Mouse (Mus musculus): ENCODE data around the gene Celf5.

The Celf5 gene

DNA sequence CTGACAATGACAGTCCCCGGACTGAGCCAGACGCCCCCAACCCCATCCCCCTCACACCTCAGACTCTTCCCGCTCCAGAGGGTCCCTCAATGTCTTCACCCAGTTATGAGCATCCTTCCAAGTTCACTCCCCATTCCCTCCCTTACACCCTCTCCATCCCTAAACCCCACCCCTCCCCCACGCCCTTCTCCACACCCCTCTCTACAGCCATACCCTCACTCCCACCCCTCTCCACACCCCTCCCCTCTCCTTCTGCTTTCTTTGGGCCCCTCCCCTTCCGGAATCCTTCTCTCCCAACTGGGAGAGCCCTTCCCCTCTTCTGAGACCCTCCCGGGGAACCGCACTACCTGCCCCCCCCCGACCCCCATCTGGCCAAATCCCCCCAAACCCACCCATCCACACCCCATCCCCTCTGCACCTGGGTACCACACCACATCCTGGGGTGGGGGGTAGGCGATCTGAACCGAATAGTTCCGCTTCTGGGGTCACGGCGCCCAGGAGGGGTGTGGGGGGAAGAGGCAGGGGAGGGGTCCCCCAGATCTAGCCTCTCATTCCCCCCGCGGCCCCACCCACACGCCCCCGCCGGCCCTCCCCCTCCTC is 10.0 kb downstream of the Celf5 start:
- DNase-seq (ENCODE audit: low spot score in 2 of 2) = no peak

DNA sequence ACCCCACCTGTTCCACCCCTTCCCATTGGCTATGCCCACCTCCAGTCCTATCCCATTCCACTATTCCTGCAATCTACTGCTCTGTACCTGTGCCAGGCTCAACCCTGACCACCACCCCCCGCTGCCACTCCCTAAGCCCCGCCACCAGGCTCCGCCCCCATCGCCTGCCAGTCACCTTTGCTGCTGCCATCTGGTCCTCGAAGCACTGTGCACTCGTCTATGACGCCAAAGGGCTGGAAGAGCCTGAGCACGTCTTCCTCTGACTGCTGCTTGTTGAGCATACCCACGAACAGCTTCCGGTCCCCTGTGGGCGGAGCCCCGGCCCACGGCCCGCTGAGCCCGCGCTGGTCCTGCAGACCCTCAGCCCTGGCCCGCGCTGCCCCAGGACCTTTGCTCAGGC is 12.1 kb downstream of the Celf5 start:
- no peak for DNase-seq (ENCODE audit: low spot score in 2 of 2)

DNA sequence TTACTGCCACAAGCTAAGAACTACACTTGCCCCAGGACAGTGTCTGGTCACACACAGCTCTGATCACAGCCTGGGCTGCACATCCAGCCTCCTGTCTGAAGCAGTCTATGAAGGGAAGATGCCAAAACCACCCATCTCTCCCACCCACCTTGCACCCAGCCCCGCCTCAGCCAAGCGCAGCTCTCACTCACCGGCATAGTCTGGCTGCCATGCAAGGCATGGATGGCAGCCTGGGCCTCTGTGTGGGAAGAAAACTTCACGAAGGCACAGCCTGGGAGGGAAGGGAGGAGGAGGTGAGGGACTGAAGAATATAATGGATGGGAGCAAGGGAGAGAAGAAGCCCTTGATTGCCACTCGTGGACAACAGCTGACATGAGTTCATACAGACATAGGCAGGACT is 13.3 kb downstream of the Celf5 start:
- peak; percentile 55 to 67 for DNase-seq (ENCODE audit: low spot score in 2 of 2)

DNA sequence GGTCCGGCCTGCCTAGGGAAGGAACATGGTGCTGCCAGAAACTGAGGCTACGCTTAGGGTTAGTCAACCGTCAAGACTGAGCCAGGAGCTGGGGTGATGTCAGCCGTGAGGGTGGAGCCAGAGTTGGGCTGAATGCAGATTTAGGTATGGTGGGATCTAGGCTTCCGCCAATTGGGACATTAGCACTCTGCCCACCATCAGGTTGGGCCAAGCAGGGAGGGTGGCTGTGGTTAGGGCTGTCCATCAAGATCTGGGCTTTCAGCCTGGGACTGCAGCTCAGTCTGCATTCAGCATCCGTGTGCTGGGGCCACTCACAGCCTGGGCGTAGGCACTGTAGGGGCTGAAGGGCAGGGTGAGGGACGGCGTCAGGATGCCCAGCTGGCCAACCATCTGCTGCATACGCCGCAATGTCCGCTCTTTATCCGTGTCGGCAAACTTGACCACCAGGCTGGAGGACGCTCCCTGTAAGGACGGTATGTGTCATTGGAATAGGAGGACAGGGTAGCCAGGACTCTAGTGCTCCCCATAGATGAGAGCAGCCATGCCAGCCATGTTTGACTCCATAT is 14.8 kb downstream of the Celf5 start:
- DNase-seq (ENCODE audit: low spot score in 2 of 2) = no peak

DNA sequence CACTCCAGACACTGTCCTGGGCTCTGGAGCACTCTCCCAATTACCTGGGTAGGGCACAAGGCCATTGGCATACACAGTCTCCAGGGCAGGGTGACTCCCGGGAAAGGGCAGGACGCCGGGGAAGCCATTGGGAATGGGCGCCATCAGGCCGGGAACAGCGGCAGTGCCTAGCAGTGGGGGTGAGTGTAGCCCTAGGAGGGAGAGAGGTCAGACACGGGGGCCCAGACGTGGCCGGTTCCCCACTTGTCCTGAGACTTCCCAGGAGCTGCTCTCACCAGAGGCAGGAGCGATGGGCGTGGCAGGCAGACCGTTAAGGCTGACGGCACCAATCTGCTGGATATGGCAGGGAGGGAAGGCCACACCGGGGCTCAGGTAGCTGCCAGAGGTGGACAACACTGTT is 15.6 kb downstream of the Celf5 start:
- no peak for DNase-seq (ENCODE audit: low spot score in 2 of 2)

DNA sequence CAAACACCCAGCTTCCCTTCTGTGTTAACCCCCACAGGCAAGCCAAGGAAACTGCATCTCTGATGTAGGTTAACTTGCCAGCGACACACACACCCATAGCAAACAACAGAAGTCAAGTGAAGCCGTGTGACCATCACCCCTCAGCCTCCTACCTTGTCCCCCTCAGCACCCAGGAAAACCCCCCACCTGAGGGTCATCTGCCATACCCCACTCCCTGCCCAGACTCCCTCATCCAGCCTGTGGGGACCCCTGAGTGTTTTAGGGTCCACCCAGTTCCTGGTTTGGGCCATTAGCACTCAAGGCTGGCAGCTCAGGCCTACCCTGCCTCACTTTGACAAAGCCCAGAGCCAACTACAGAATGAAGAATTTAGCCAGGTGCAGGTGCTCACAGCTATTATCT is 16.4 kb downstream of the Celf5 start:
- DNase-seq (ENCODE audit: low spot score in 2 of 2) = peak in 1 of 2 experiments; percentile 4

DNA sequence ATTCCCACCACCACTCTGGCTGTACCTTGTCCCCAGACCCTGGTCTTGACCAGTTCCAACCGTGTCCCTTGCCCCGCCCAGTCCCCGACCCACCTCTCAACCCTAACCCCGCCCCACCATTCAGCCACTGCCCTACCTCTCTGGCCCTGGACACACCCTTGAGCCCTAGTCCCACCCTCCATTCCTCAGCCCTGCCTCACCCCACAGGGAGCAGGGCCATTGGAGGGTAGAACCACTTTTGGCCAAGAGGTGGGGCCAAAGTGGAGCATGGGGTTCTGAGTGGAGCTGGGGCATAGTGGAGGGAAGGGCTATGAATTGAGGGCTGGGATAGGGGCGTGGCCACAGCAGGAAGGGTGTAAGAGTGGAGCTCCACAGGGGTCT is 17.3 kb downstream of the Celf5 start:
- DNase-seq (ENCODE audit: low spot score in 2 of 2) = peak in 1 of 2 experiments; percentile 6

DNA sequence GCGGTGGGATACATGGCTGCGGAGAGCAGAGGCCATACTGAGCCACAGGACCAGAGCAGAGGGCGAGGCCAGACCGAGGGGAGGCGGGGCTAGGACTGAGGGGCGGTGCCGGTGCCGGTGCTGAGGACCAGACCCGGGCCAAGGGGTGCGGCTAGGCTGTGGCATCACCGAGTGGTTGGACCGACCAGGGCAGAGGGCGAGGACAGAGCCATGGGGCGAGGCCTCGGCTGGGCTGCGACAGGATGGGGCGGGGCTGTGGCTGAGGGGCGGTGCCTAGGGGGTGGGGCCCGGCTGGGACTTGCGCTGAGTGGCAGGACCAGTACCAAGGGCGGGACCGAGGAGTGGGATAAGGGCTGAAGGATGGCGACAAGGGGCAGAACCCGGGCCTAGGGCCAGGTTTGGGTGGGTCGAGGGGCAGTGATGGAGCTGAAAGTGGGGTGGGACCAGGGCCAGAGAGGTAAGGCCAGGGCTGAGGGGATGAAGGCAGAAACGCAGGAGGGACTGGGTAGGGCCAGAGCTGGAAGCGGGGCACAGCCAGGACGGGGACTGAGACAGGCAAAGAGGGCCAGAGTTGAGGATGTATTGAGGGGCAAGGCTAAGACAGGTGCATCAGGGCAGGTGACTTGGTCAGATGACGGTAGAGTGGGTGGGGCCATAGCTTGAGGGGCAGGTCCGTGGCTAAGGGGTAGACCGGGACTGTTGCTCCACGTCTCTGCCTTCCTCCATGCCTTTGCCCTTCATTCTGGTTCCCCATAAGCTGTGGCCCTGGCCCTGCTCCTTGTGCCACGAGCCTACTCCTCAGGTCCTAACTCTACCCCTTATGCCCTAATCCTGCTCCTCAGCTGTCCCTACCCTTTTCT is 17.9 kb downstream of the Celf5 start:
- peak; percentile 4 to 14 for DNase-seq (ENCODE audit: low spot score in 2 of 2)

DNA sequence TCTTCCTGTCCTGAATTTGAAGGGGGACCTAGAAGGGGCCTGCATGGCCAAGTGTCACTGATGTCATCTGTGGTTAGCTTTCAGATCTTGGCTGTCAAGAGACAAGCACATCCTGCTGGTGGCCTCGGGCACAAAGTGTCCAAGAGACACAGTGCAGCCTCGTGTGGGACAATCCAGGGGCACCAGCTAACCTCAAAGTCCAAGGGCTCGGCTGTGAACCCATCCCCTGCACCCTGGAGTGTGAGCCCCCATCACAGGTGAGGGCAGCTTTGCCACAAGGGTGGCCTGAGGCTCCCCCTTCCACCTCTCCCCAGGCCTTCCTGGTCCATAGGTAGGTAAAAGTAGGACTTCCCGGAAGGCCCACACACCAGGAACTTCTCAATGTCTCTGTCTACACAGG is 19.0 kb downstream of the Celf5 start:
- DNase-seq (ENCODE audit: low spot score in 2 of 2) = peak; percentile 2 to 6

DNA sequence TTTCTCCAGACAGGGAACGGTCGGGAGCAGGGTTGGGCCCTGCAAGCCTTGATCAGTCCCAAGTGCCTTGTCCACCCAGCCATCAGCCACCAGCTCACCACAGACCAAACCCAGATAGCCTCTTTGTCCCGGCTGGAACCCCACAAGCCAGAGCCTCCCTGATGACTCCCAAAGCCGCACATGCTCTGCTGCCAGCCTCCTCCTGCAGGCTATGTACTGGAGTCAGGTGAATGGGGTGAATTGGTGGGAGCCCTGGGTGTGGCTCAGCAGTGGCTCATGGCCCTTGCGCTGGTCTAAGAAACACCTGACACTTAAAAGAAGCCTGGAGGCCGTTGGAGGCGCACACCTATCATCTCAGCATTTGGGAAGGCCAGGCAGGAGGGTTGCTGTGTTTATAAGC is 19.6 kb downstream of the Celf5 start:
- peak; percentile 4 to 7 for DNase-seq (ENCODE audit: low spot score in 2 of 2)

DNA sequence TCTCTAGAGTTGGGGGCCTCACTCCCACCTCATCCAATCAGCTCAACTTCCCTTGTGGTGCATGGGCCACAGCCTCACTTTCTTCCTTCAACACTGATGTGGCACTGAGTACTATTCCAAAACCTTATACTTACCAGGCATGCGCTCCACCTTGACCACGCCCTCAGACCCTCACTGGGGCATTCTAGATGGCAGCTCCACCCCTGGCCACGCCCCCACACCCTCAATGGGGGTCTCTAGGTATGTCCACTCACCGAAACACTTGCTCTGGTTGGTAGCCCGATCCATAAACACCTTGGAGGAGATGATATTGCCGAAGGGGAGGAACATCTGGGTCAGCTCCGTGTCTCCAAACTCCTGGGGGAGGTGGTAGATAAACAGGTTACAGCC is 20.1 kb downstream of the Celf5 start:
- DNase-seq (ENCODE audit: low spot score in 2 of 2) = peak in 1 of 2 experiments; percentile 4

DNA sequence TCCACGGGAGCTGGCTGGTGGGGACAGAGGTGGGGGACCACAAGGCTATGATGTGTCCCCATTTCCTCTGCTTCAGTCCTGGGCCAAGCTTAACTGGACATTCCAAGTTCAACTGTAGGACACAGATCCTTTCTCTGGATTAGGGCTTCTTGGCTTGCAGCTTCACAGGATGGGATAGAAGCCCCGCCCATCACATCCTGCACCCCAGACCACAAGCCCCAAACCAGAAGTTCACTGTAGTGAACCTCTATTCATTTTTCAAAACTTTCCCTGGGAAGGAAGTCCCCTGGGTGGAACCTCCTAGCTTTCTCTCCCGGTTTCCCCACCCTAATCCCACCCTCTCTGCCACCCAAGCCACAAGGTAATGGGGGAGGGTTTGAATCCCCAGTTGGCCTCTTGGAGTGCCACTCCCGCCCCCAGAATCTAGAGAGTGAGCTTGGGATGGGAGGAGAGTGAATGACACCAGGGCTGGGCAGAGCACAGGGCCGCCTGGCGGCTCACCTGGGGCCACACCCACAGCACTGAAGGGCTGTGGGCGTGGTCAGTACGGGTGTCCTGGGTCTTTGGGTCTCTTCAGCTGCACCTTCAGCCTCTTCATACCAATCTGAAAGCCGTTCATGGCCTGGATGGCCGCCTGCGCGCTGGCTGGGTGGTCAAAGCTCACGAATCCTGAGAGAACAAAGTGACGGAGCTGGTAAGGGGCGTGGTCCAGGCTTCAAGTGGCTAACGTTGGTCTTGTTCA is 20.7 kb downstream of the Celf5 start:
- no peak for DNase-seq (ENCODE audit: low spot score in 2 of 2)

DNA sequence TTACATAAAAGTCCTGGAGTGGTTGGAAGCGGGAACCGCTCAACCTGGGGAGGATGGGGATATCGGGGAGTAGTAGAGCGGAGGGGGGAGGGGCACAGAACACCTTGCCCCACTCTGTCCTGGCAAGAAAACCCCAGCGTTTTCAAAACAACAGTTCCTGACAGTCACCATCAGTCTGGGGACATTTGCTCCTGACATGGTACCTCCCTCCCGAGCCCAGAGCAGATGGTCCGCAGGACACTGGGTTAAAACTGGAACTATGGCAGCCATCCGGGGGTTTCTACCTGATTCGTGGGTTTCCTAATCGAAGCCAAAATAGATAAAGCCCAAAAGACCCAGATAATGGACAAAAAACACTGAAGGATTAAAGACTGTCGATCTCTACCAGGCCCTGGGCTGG is 21.6 kb downstream of the Celf5 start:
- no peak for DNase-seq (ENCODE audit: low spot score in 2 of 2)

DNA sequence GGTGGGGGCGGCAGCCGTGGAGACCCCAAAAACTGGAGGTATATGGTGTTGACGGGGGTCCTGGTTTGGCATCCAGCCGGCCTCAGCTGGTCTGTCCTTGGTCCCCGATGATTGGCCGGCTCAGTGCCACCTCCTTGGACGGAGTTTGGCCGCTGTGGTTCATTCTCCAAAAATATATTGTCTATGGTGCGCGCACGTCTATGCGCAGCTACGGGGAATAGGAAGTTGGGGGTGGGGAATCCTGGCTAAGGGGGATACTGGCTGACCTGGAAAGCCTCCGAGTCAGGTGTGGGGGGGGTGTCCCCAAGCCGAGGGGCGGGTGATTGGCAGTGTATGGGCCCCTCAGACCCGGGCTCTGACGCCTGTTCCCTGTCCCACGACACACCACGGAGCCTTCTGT is 22.0 kb downstream of the Celf5 start:
- no peak for DNase-seq (ENCODE audit: low spot score in 2 of 2)

DNA sequence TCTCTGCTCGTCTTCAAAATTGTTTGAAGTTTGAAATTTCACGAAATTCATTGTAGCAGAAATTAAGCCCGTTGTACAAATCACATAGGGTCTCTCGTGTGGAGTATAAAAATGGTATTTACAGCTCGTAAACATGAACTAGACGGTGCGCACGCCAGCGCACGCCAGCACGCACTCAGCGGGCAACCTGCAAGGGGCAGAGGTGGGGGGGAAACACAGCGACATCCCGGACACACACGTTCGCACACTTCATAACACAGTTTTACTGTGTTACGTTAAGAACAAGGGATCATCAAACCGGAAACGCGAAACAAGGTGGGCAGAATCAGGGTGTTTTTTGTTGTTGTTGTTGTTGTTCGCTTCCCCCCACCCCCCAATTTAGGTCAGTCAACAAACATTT is 23.1 kb downstream of the Celf5 start:
- no peak for DNase-seq (ENCODE audit: low spot score in 2 of 2)

DNA sequence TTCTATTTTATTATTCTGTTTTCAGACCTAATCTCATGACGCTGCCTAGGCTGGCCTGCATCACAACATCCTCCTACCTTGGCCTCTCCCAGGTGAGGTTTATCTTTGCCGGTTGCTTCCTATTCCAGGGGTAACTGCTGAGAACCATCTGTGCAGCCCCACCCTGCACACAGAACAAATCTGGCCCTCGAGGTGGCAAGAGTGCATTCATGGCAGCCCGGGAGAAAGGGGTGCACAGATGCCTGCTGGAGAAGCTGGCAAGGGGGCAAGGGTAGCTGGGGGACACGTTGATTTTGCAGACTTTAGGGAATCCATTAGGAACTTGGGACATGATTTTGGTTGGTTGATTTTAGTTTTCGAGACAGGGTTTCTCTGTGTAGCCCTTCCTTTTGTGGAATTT is 24.2 kb downstream of the Celf5 start:
- peak in 1 of 2 experiments; percentile 3 for DNase-seq (ENCODE audit: low spot score in 2 of 2)

DNA sequence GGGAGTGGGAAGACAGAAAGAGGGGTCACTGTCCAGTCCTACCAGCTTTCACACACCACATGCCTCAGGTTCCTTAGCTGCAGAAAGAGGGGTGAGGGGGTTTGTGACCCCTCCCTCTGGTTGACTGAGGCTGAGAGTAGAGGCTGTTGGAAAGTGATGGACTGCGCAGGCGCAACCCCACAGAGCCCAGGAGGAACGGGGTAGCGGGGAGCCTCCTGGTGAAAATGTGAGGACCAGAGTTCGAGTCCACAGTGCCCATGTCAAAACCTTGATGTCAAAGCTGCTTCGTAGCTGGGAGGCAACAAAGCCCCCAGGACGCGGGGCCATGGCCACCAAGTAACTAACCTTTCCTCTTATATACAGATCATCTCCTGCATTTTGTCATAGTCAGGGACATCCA is 24.9 kb downstream of the Celf5 start:
- DNase-seq (ENCODE audit: low spot score in 2 of 2) = peak in 1 of 2 experiments; percentile 5

DNA sequence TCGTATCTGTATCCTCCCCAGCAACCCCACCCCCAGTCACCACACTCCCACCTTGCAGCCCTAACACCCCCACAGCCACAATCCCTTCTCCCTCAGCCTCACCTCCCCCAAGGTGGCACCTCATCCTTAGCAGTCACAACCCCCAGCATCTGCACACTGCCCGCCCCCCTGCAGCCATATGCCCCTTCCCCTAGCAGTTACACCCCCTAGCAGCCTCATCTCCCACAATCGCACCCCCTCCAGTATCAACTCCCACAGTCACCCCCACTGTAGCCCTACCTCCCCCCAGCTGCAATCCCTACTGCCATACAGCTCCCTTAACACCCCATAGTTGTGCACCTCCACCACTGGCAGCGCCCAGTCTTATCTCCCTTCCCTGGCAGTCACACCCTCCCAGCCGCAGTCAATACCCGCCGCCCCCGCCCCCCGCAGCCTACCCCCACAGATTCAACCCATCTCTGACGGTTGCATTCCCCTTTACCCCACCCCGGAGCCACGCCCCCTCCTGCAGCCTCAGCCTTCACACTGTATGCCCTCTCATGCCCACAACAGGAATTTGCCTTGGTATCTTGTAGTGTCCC is 25.4 kb downstream of the Celf5 start:
- peak in 1 of 2 experiments; percentile 4 for DNase-seq (ENCODE audit: low spot score in 2 of 2)

DNA sequence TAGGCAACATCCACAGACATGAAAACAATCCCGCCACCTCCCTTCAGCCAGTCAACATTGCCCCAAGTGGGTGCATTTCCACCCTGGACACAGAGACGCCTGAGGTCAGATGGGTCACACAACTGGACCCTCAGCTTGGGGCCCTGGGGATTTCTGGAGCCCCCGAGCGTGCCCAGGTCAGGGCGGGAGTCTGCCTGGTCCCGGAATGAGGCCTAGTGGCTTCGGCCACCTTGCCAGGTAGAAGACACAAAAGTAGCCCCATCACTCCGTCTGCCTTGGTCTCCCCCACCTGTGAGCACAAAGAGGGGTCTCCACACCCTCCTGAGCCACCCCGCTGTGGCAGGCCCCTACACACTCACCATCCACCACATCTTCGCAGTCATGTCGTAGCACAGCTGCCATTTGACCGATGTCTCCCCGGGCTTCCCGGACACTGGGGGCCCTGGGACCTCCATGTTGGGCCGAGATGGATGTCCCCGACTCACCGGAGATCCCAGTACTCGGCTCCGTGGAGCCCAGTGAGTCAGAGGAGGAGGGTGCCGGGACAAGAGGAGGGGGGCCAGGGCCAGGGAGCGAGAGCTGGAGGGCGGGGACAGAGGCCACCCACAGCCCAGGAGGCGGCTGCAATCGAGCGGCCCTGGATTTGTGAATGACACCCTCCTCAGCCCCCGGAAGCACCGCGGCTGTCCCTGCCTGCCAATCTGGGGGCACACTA is 27.2 kb downstream of the Celf5 start, which contains the start of gene Nfic:
TSS of gene Nfic (minus strand) at position 455 of the 715 bp plus-strand sequence.
- peak in 1 of 2 experiments; percentile 3 for DNase-seq (ENCODE audit: low spot score in 2 of 2)

DNA sequence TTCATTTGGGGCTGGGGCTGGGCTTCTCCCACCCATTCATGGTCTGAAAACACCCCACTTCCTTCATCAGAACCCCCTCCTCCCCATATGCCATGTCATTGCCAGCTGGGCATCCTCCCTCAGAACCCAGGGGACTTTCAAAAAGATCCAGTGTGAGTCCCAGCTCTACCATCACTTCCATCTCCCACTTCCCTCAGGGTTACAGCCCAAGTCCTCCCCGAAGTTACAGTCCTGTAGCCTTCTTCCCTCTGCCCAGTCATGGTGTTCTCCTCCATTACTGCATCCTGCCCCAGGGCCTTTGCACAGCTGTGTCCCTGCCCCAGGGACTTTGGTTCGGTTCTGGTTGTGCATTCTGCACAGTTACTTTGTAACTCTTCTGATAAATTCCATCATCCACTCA is 28.4 kb downstream of the Celf5 start:
- no peak for DNase-seq (ENCODE audit: low spot score in 2 of 2)

DNA sequence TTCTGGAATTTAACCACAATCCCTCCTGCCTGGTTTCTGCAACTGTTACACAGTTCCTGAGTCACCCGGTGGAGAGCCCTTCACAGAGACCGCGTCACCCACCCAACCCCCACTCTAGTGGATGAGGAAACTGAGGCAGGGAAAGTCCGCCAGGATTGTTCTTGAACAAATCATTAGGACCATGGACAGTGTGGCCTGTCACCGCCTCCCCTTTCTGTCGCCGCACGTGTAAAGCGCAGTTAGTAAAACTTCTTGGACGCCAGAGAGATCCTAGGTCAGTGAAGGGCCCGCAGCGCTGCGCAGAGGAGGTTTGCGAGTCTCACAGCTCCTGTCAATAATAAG is 29.6 kb downstream of the Celf5 start:
- DNase-seq (ENCODE audit: low spot score in 2 of 2) = no peak

Data from frontal cortex, postnatal 25 days (tissue).